Mouse (Mus musculus) kidney, postnatal 0 days (tissue): ENCODE measurements around the gene Maml3. TPM values are rescaled to one million over a fixed set of nuclear protein-coding genes. Genes with fewer than 3 reads are reported as not detected.

Experiments
- ATAC-seq: fragments of 200-750 bp; cut with Nextera tagmentation; replicated peaks from 2 replicates; pipeline ENCODE4 v1.8.0; 2017; ENCODE audit warnings: low read depth, moderate number of reproducible peaks, moderate TSS enrichment, moderate library complexity; ENCODE audit not compliant: low FRiP score
- DNase-seq: peaks from one replicate; pipeline ENCODE4 v3.0.0-alpha.2; 2016; ENCODE audit warnings: low spot score
- H3K27ac ChIP-seq: fragments of 300-500 bp; sonication (generic); 2 replicates; pipeline ENCODE4 v1.5.1; 2014; ENCODE audit warnings: mild to moderate bottlenecking
- H3K27me3 ChIP-seq: fragments of 300-500 bp; sonication (generic); 2 replicates; pipeline ENCODE4 v1.6.1; 2014; ENCODE audit warnings: low read length, mixed read lengths; ENCODE audit not compliant: insufficient read depth
- H3K36me3 ChIP-seq: fragments of 300-500 bp; sonication (generic); 2 replicates; pipeline ENCODE4 v1.6.1; 2014; ENCODE audit warnings: low read length, mixed read lengths; ENCODE audit not compliant: insufficient read depth
- H3K4me1 ChIP-seq: fragments of 300-500 bp; sonication (generic); replicated peaks from 2 replicates; pipeline ENCODE4 v1.6.1; 2014; ENCODE audit warnings: antibody characterized with exemption, low read length, mixed read lengths; ENCODE audit not compliant: insufficient read depth
- H3K4me2 ChIP-seq: fragments of 300-500 bp; sonication (generic); 2 replicates; pipeline ENCODE4 v1.6.1; 2014; ENCODE audit warnings: mild to moderate bottlenecking, low read length, moderate library complexity, mixed read lengths
- H3K4me3 ChIP-seq: fragments of 300-500 bp; sonication (generic); replicated peaks from 2 replicates; pipeline ENCODE4 v1.5.1; 2014; ENCODE audit warnings: low read depth, low read length
- H3K9ac ChIP-seq: fragments of 300-500 bp; sonication (generic); 2 replicates; pipeline ENCODE4 v1.6.1; 2014; ENCODE audit warnings: low read depth, low read length
- H3K9me3 ChIP-seq: fragments of 300-500 bp; sonication (generic); replicated peaks from 2 replicates; pipeline ENCODE4 v1.6.1; 2016; ENCODE audit warnings: low read length, inconsistent platforms, mixed read lengths
- CTCF ChIP-seq: IDR thresholded peaks from 2 replicates; pipeline ENCODE4 v1.5.1; 2016; ENCODE audit warnings: antibody characterized with exemption, low read depth, mild to moderate bottlenecking, moderate library complexity
- WGBS: fragments of 180-500 bp; shearing (Covaris S2); extraction: QIAGEN DNeasy Blood & Tissue Kit; methylation state at CpG from one replicate; pipeline ENCODE4 v1.1.7; 2014; 5-methylcytosine and 5-hydroxymethylcytosine counted together
- polyA plus RNA-seq: library from polyadenylated mRNA; unstranded; fragments of >200 nt; fragmentation: Nextera tagmentation; extraction: Ambion mirVana; gene quantifications from 2 replicates; pipeline ENCODE4 v1.2.1, GENCODE M21; 2015

Maml3 gene
- polyA plus RNA-seq, 1 experiment from 2014 or later, result 5.4 TPM

- TF ChIP-seq CTCF, result no peak
These were observed 30.9 kb downstream of the Maml3 start for GRCm38 (mm10) chr3:52073959-52074358.

DNA sequence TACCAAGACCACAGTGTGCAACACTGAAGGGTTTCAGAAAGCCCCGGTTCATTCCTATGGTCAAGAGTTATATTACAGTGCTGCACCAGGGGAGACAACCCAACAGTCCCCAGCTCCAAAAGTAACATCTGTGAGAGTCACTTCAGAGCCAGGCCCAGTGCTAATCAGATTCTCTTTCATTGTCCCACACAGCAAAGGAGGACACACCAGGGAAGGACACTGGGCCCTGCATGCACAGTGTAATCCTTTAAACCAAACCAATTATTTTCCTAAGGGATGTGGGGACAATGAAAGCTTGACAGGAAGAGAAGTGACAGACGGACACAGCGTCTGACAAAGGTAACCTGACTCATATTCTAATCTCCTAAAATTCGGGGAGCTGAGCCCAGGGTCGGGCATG lies 32.9 kb downstream of the Maml3 start:
- Histone ChIP-seq H3K36me3 (no peaks in the 10 kb centered on the region), H3K27ac (no peak overlapping the region), H3K4me1 (0 out of 2 replicates have a peak, but pooled peaks cover 2% of the 10 kb centered on the region), H3K9ac (no peak overlapping the region), H3K4me2 (no peak overlapping the region), H3K9me3 (no peaks in the 10 kb centered on the region), H3K4me3 (no peak overlapping the region), H3K27me3 (no peaks in the 10 kb centered on the region)
- 63% methylated on average over 5 of the region's 5 CpGs for WGBS
- DNase-seq (no peak), ATAC-seq (no peak)
- no peak for TF ChIP-seq CTCF

More at GRCm38 (mm10) chr3:52073959-52074358, 30.9 kb downstream of the Maml3 start:
- no peaks in the 10 kb centered on the region for H3K36me3 ChIP-seq
- no peak for DNase-seq
- H3K4me1 ChIP-seq, result 0 out of 2 replicates have a peak, but pooled peaks cover 2% of the 10 kb centered on the region
- no peaks in the 10 kb centered on the region for H3K9me3 ChIP-seq
- no peaks in the 10 kb centered on the region for H3K27me3 ChIP-seq
- no peak overlapping the region for H3K4me2 ChIP-seq
- WGBS, result 85% methylated on average over 6 of the region's 6 CpGs
- H3K4me3 ChIP-seq, result no peak overlapping the region
- no peak overlapping the region for H3K9ac ChIP-seq
- ATAC-seq, result no peak
- no peak overlapping the region for H3K27ac ChIP-seq

DNA sequence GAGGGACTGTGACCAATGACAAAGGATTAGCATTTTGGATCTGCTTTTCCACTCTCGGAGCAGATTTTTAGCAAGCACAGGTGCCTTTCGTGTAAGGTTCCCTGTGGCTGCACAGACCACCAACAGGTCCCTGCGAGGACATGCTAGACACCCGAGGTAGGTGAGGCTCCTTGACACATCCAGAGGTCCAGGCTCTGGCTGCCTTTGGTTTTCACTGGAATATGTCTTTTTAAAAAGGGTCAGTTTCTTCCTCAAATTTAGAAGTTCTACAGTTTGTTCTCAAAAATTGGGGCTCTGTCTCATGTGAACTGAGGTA lies 34.8 kb downstream of the Maml3 start:
- Histone ChIP-seq H3K9me3 (no peaks in the 10 kb centered on the region), H3K27ac (0 out of 2 replicates have a peak overlapping the region, but pooled peaks have one; percentile 43), H3K9ac (peak overlapping the region; percentile 57), H3K4me2 (peak overlapping the region; percentile 67), H3K36me3 (no peaks in the 10 kb centered on the region), H3K4me1 (0 out of 2 replicates have a peak, but pooled peaks cover 5% of the 10 kb centered on the region), H3K4me3 (peak overlapping the region; percentile 33), H3K27me3 (no peaks in the 10 kb centered on the region)
- 16% methylated on average over 4 of the region's 4 CpGs for WGBS
- no peak for ATAC-seq
- TF ChIP-seq CTCF, result no peak
- DNase-seq, result no peak

GRCm38 (mm10) chr3:52069304-52070162 lies 35.3 kb downstream of the Maml3 start:
- TF ChIP-seq CTCF, result no peak
- WGBS, result 10% methylated on average over 25 of the region's 25 CpGs
- Histone ChIP-seq H3K4me2 (peak overlapping the region; percentile 67), H3K36me3 (no peaks in the 10 kb centered on the region), H3K9ac (peak overlapping the region; percentile 57), H3K27me3 (no peaks in the 10 kb centered on the region), H3K4me1 (0 out of 2 replicates have a peak, but pooled peaks cover 5% of the 10 kb centered on the region), H3K4me3 (peak overlapping the region; percentile 33), H3K9me3 (no peaks in the 10 kb centered on the region), H3K27ac (peak overlapping the region; percentile 43; the same call in 1 of the 2 replicates)
- ATAC-seq (peak; percentile 77), DNase-seq (peak; percentile 88)

GRCm38 (mm10) chr3:52068885-52069284 lies 36.0 kb downstream of the Maml3 start:
- ATAC-seq (no peak), DNase-seq (no peak)
- no peak overlapping the region for H3K9ac ChIP-seq
- WGBS, result 87% methylated on average over 3 of the region's 3 CpGs
- H3K4me3 ChIP-seq, result no peak overlapping the region
- H3K4me1 ChIP-seq, result 0 out of 2 replicates have a peak, but pooled peaks cover 5% of the 10 kb centered on the region
- H3K27me3 ChIP-seq, result no peaks in the 10 kb centered on the region
- TF ChIP-seq CTCF, result no peak
- H3K27ac ChIP-seq, result no peak overlapping the region
- H3K4me2 ChIP-seq, result peak overlapping the region; percentile 67
- H3K36me3 ChIP-seq, result no peaks in the 10 kb centered on the region
- no peaks in the 10 kb centered on the region for H3K9me3 ChIP-seq

GRCm38 (mm10) chr3:52067181-52067580 lies 37.7 kb downstream of the Maml3 start:
- no peak overlapping the region for H3K4me2 ChIP-seq
- H3K27ac ChIP-seq, result no peak overlapping the region
- 0 out of 2 replicates have a peak, but pooled peaks cover 5% of the 10 kb centered on the region for H3K4me1 ChIP-seq
- DNase-seq (no peak), ATAC-seq (no peak)
- H3K36me3 ChIP-seq, result no peaks in the 10 kb centered on the region
- WGBS, result 94% methylated on average over 6 of the region's 6 CpGs
- no peak overlapping the region for H3K4me3 ChIP-seq
- no peak overlapping the region for H3K9ac ChIP-seq
- TF ChIP-seq CTCF, result no peak
- no peaks in the 10 kb centered on the region for H3K9me3 ChIP-seq
- H3K27me3 ChIP-seq, result no peaks in the 10 kb centered on the region
